Mouse (Mus musculus): Measurements from ENCODE around the gene Taar7d.
"Not testable (repeated sequence)": the region's sequence is repeated elsewhere in the genome, so short reads cannot be mapped to it uniquely, and the experiment has no call there.

The Taar7d gene

GRCm38 (mm10) chr10:24026922-24027321 lies at the start of gene Taar7d:
Gene Taar7d (plus strand): TSS chr10:24027222.
- DNase-seq (ENCODE audit: low read depth, low spot score): no peak

- DNase-seq (ENCODE audit: low read depth, low spot score): no peak
These were observed 49.1 kb upstream of the Taar7d start for GRCm38 (mm10) chr10:23977958-23978357.

- peak; percentile 88 for DNase-seq (ENCODE audit: low read depth, low spot score)
These were observed 47.9 kb upstream of the Taar7d start for GRCm38 (mm10) chr10:23978901-23979705.

- DNase-seq (ENCODE audit: low read depth, low spot score): no peak
These were observed 41.5 kb upstream of the Taar7d start, which contains the start of gene Taar6 for GRCm38 (mm10) chr10:23985546-23985945. Gene Taar6 (minus strand): TSS chr10:23985646.

GRCm38 (mm10) chr10:23986419-23986818 lies 40.6 kb upstream of the Taar7d start:
- no peak for DNase-seq (ENCODE audit: low read depth, low spot score)

GRCm38 (mm10) chr10:23993381-23993780 lies 33.6 kb upstream of the Taar7d start, which contains the start of gene Taar7a:
Gene Taar7a (minus strand): TSS chr10:23993481.
- DNase-seq (ENCODE audit: low read depth, low spot score): no peak

- no peak for DNase-seq (ENCODE audit: low read depth, low spot score)
These were observed 27.4 kb upstream of the Taar7d start, which contains the start of gene Taar7b for GRCm38 (mm10) chr10:23999639-24000038. Gene Taar7b (plus strand): TSS chr10:23999939.

GRCm38 (mm10) chr10:24006442-24006841 lies 20.6 kb upstream of the Taar7d start:
- peak; percentile 15 for DNase-seq (ENCODE audit: low read depth, low spot score)

- no peak for DNase-seq (ENCODE audit: low read depth, low spot score)
These were observed 20.0 kb upstream of the Taar7d start for GRCm38 (mm10) chr10:24007034-24007433.

GRCm38 (mm10) chr10:24008143-24008542 lies 18.9 kb upstream of the Taar7d start:
- no peak for DNase-seq (ENCODE audit: low read depth, low spot score)

- no peak for DNase-seq (ENCODE audit: low read depth, low spot score)
These were observed 4.3 kb downstream of the Taar7d start for GRCm38 (mm10) chr10:24031347-24031746.

GRCm38 (mm10) chr10:24037314-24037713 lies 10.3 kb downstream of the Taar7d start, which contains the start of gene Taar7e:
Gene Taar7e (plus strand): TSS chr10:24037614.
- DNase-seq (ENCODE audit: low read depth, low spot score): no peak

GRCm38 (mm10) chr10:24040120-24040869 lies 13.3 kb downstream of the Taar7d start:
- DNase-seq (ENCODE audit: low read depth, low spot score): no peak

- DNase-seq (ENCODE audit: low read depth, low spot score): no peak
These were observed 22.2 kb downstream of the Taar7d start, which contains the start of gene Taar7f for GRCm38 (mm10) chr10:24049210-24049609. Gene Taar7f (plus strand): TSS chr10:24049510.

- DNase-seq (ENCODE audit: low read depth, low spot score): no peak
These were observed 25.0 kb downstream of the Taar7d start for GRCm38 (mm10) chr10:24052039-24052438.

- DNase-seq (ENCODE audit: low read depth, low spot score): no peak
These were observed 32.0 kb downstream of the Taar7d start for GRCm38 (mm10) chr10:24058986-24059385.

GRCm38 (mm10) chr10:24074751-24075150 lies 47.7 kb downstream of the Taar7d start:
- DNase-seq (ENCODE audit: low read depth, low spot score): not testable (repeated sequence)

GRCm38 (mm10) chr10:24076200-24076599 lies 49.2 kb downstream of the Taar7d start, which contains the start of gene Taar8a:
Gene Taar8a (plus strand): TSS chr10:24076500.
- not testable (repeated sequence) for DNase-seq (ENCODE audit: low read depth, low spot score)
